Mouse (Mus musculus): ENCODE results near the gene 5330417C22Rik. TPM values are rescaled to one million over a fixed set of nuclear protein-coding genes. Genes with fewer than 3 reads are reported as not detected.

5330417C22Rik gene
- polyA plus RNA-seq, 1 experiment = 1.8 TPM

DNA sequence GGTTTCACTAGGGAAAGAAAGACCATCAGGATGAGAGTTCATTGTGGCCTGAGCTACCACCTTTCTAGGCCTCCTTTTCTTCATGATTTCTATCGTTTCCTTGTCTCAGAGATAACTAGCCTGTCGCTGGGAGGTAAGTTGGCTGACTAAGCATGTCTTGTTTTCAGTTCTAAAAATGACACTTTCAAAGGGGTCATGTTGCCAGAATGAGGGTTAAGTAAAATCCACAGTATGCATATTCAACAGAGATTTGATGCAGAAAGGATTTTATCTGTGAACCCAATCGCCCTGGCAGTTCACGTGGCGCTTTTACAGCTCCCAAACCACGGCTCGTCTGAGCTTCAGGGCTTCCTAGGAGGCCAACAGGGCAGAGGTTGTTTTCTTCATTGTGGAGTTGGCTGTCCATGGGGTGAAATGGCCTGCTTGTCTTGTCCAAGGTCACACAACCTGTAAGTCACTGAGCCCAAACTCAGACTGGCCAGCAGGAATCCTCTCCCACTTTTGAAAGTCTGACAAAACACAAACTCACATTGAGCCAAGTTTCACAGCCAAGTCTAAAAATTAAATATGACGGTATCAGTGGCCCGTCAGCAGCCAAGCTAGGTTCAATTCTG, 41.4 kb downstream of the 5330417C22Rik start:
- WGBS = 91% methylated on average over 9 of the region's 9 CpGs
- Histone ChIP-seq H3K4me3 (ENCODE audit: control insufficient read depth, insufficient read depth, low read length) (no peak overlapping the region), H3K4me1 (replicated peaks; ENCODE audit: control insufficient read depth, insufficient read depth, low read length) (no peaks in the 10 kb centered on the region), H3K36me3 (ENCODE audit: control insufficient read depth, insufficient read depth, low read length) (no peaks in the 10 kb centered on the region), H3K27ac (ENCODE audit: control insufficient read depth, insufficient read depth, low read length) (no peak overlapping the region), H3K27me3 (ENCODE audit: control insufficient read depth, insufficient read depth, low read length) (no peaks in the 10 kb centered on the region)
- TF ChIP-seq CTCF (IDR thresholded peaks at IDR 0.05; ENCODE audit: borderline replicate concordance, control insufficient read depth, extremely low read depth, insufficient read depth, low read length, poor library complexity) (no peak), POLR2A (IDR thresholded peaks at IDR 0.05; ENCODE audit: control insufficient read depth, extremely low read depth, insufficient read depth, low read length, poor library complexity) (no peak)
- no peak for DNase-seq

GRCm38 (mm10) chr3:108489968-108490367, 46.4 kb downstream of the 5330417C22Rik start:
- no peaks in the 10 kb centered on the region for H3K4me1 ChIP-seq (replicated peaks; ENCODE audit: control insufficient read depth, insufficient read depth, low read length)
- no peak overlapping the region for H3K4me3 ChIP-seq (ENCODE audit: control insufficient read depth, insufficient read depth, low read length)
- no peak overlapping the region for H3K27ac ChIP-seq (ENCODE audit: control insufficient read depth, insufficient read depth, low read length)
- no peak for DNase-seq
- WGBS = 51% methylated on average over 3 of the region's 3 CpGs
- no peaks in the 10 kb centered on the region for H3K36me3 ChIP-seq (ENCODE audit: control insufficient read depth, insufficient read depth, low read length)
- TF ChIP-seq CTCF (IDR thresholded peaks at IDR 0.05; ENCODE audit: borderline replicate concordance, control insufficient read depth, extremely low read depth, insufficient read depth, low read length, poor library complexity) (no peak), POLR2A (IDR thresholded peaks at IDR 0.05; ENCODE audit: control insufficient read depth, extremely low read depth, insufficient read depth, low read length, poor library complexity) (no peak)
- H3K27me3 ChIP-seq (ENCODE audit: control insufficient read depth, insufficient read depth, low read length) = no peaks in the 10 kb centered on the region

GRCm38 (mm10) chr3:108484749-108485148, 51.6 kb downstream of the 5330417C22Rik start:
- WGBS = 91% methylated on average over 4 of the region's 4 CpGs
- no peaks in the 10 kb centered on the region for H3K4me1 ChIP-seq (replicated peaks; ENCODE audit: control insufficient read depth, insufficient read depth, low read length)
- no peak overlapping the region for H3K4me3 ChIP-seq (ENCODE audit: control insufficient read depth, insufficient read depth, low read length)
- DNase-seq = no peak
- TF ChIP-seq CTCF (IDR thresholded peaks at IDR 0.05; ENCODE audit: borderline replicate concordance, control insufficient read depth, extremely low read depth, insufficient read depth, low read length, poor library complexity) = no peak
- no peaks in the 10 kb centered on the region for H3K27me3 ChIP-seq (ENCODE audit: control insufficient read depth, insufficient read depth, low read length)
- H3K27ac ChIP-seq (ENCODE audit: control insufficient read depth, insufficient read depth, low read length) = no peak overlapping the region
- no peaks in the 10 kb centered on the region for H3K36me3 ChIP-seq (ENCODE audit: control insufficient read depth, insufficient read depth, low read length)

GRCm38 (mm10) chr3:108478800-108479199, 57.5 kb downstream of the 5330417C22Rik start:
- DNase-seq = no peak
- no peaks in the 10 kb centered on the region for H3K27me3 ChIP-seq (ENCODE audit: control insufficient read depth, insufficient read depth, low read length)
- no peak overlapping the region for H3K4me3 ChIP-seq (ENCODE audit: control insufficient read depth, insufficient read depth, low read length)
- 94% methylated on average over 4 of the region's 4 CpGs for WGBS
- no peak overlapping the region for H3K27ac ChIP-seq (ENCODE audit: control insufficient read depth, insufficient read depth, low read length)
- H3K4me1 ChIP-seq (replicated peaks; ENCODE audit: control insufficient read depth, insufficient read depth, low read length) = no peaks in the 10 kb centered on the region
- H3K36me3 ChIP-seq (ENCODE audit: control insufficient read depth, insufficient read depth, low read length) = no peaks in the 10 kb centered on the region
- TF ChIP-seq POLR2A (IDR thresholded peaks at IDR 0.05; ENCODE audit: control insufficient read depth, extremely low read depth, insufficient read depth, low read length, poor library complexity) = no peak
- no peak for TF ChIP-seq CTCF (IDR thresholded peaks at IDR 0.05; ENCODE audit: borderline replicate concordance, control insufficient read depth, extremely low read depth, insufficient read depth, low read length, poor library complexity)

GRCm38 (mm10) chr3:108476761-108477619, 59.3 kb downstream of the 5330417C22Rik start:
- 78% methylated on average over 14 of the region's 14 CpGs for WGBS
- Histone ChIP-seq H3K4me3 (ENCODE audit: control insufficient read depth, insufficient read depth, low read length) (no peak overlapping the region), H3K4me1 (replicated peaks; ENCODE audit: control insufficient read depth, insufficient read depth, low read length) (no peaks in the 10 kb centered on the region), H3K27ac (ENCODE audit: control insufficient read depth, insufficient read depth, low read length) (no peak overlapping the region), H3K27me3 (ENCODE audit: control insufficient read depth, insufficient read depth, low read length) (no peaks in the 10 kb centered on the region), H3K36me3 (ENCODE audit: control insufficient read depth, insufficient read depth, low read length) (no peaks in the 10 kb centered on the region)
- DNase-seq = no peak
- TF ChIP-seq POLR2A (IDR thresholded peaks at IDR 0.05; ENCODE audit: control insufficient read depth, extremely low read depth, insufficient read depth, low read length, poor library complexity) (no peak), CTCF (IDR thresholded peaks at IDR 0.05; ENCODE audit: borderline replicate concordance, control insufficient read depth, extremely low read depth, insufficient read depth, low read length, poor library complexity) (no peak)

DNA sequence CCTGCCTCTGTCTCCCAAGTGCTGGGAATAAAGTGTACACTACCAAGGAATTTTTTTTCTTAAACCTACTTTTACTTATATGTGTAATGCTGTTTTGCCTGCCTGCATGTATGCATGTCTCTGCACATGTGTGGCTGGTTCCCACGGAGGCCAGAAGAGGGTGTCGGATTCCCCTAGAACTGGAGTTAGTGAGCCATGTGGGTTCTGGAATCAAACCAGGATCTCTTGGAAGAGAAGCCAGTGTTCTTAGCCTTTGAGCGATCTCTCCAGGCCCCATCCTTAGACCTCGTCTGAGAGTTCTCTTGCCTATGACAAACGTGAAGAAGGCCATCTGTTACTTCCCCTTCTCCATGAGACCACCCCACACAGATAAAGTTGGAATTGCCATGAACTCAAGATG, 60.8 kb downstream of the 5330417C22Rik start:
- no peaks in the 10 kb centered on the region for H3K4me1 ChIP-seq (replicated peaks; ENCODE audit: control insufficient read depth, insufficient read depth, low read length)
- no peaks in the 10 kb centered on the region for H3K36me3 ChIP-seq (ENCODE audit: control insufficient read depth, insufficient read depth, low read length)
- WGBS = 83% methylated on average over 5 of the region's 5 CpGs
- TF ChIP-seq POLR2A (IDR thresholded peaks at IDR 0.05; ENCODE audit: control insufficient read depth, extremely low read depth, insufficient read depth, low read length, poor library complexity) = no peak
- no peak for TF ChIP-seq CTCF (IDR thresholded peaks at IDR 0.05; ENCODE audit: borderline replicate concordance, control insufficient read depth, extremely low read depth, insufficient read depth, low read length, poor library complexity)
- no peak overlapping the region for H3K27ac ChIP-seq (ENCODE audit: control insufficient read depth, insufficient read depth, low read length)
- DNase-seq = no peak
- H3K27me3 ChIP-seq (ENCODE audit: control insufficient read depth, insufficient read depth, low read length) = no peaks in the 10 kb centered on the region
- no peak overlapping the region for H3K4me3 ChIP-seq (ENCODE audit: control insufficient read depth, insufficient read depth, low read length)
